Mouse (Mus musculus): ENCODE data around the gene N4bp3.
"Not testable (repeated sequence)": the region's sequence is repeated elsewhere in the genome, so short reads cannot be mapped to it uniquely, and the experiment has no call there.

The N4bp3 gene

GRCm38 (mm10) chr11:51652889-51653418 lies 2.3 kb upstream of the N4bp3 start:
- DNase-seq, result no peak

GRCm38 (mm10) chr11:51650261-51650660 lies 381 bp downstream of the N4bp3 start:
- peak in 1 of 2 experiments; percentile 57 for DNase-seq

GRCm38 (mm10) chr11:51649889-51650199 lies 798 bp downstream of the N4bp3 start:
- no peak for DNase-seq

GRCm38 (mm10) chr11:51649111-51649888 lies 1.3 kb downstream of the N4bp3 start:
- no peak for DNase-seq

- DNase-seq, result no peak
Observed at GRCm38 (mm10) chr11:51648566-51648965, 2.1 kb downstream of the N4bp3 start.

GRCm38 (mm10) chr11:51646751-51647667 lies 3.6 kb downstream of the N4bp3 start:
- peak in 1 of 2 experiments; percentile 39 for DNase-seq

GRCm38 (mm10) chr11:51646245-51646644 lies 4.4 kb downstream of the N4bp3 start:
- DNase-seq, result no peak

- DNase-seq, result no peak
Observed at GRCm38 (mm10) chr11:51645293-51645692, 5.3 kb downstream of the N4bp3 start.

- peak; percentile 80 to 88 for DNase-seq
Observed at GRCm38 (mm10) chr11:51644217-51644616, 6.4 kb downstream of the N4bp3 start.

- peak; percentile 70 to 74 for DNase-seq
Observed at GRCm38 (mm10) chr11:51643761-51644160, 6.9 kb downstream of the N4bp3 start.

GRCm38 (mm10) chr11:51643202-51643601 lies 7.4 kb downstream of the N4bp3 start:
- no peak for DNase-seq

GRCm38 (mm10) chr11:51640748-51641147 lies 9.9 kb downstream of the N4bp3 start:
- DNase-seq, result no peak

- no peak for DNase-seq
Observed at GRCm38 (mm10) chr11:51638497-51638896, 12.1 kb downstream of the N4bp3 start.

GRCm38 (mm10) chr11:51637971-51638414 lies 12.6 kb downstream of the N4bp3 start:
- peak; percentile 66 to 80 for DNase-seq

- DNase-seq, result peak; percentile 67 to 74
Observed at GRCm38 (mm10) chr11:51636323-51636684, 14.3 kb downstream of the N4bp3 start.

- peak; percentile 74 to 85 for DNase-seq
Observed at GRCm38 (mm10) chr11:51635525-51636322, 14.9 kb downstream of the N4bp3 start, which contains the start of gene Rmnd5b. Rmnd5b (minus strand) TSS chr11:51635896.

- no peak for DNase-seq
Observed at GRCm38 (mm10) chr11:51635127-51635524, 15.5 kb downstream of the N4bp3 start.

GRCm38 (mm10) chr11:51633721-51634120 lies 16.9 kb downstream of the N4bp3 start:
- DNase-seq, result no peak

- DNase-seq, result not testable (repeated sequence)
Observed at GRCm38 (mm10) chr11:51633200-51633599, 17.4 kb downstream of the N4bp3 start.

GRCm38 (mm10) chr11:51632130-51632753 lies 18.4 kb downstream of the N4bp3 start:
- no peak for DNase-seq

GRCm38 (mm10) chr11:51629651-51630314 lies 20.9 kb downstream of the N4bp3 start:
- no peak for DNase-seq

GRCm38 (mm10) chr11:51627907-51628306 lies 22.7 kb downstream of the N4bp3 start:
- no peak for DNase-seq
